Mouse (Mus musculus): ENCODE results near the gene Gm13271. TPM values are rescaled to one million over a fixed set of nuclear protein-coding genes. Genes with fewer than 3 reads are reported as not detected.
A peak's percentile ranks its signal among the peaks of the same experiment; 100 is the strongest.
"Not testable (repeated sequence)": the region's sequence is repeated elsewhere in the genome, so short reads cannot be mapped to it uniquely, and the experiment has no call there.

The Gm13271 gene
- not detected in 2 replicates for polyA plus RNA-seq (2016; fragmentation: Nextera tagmentation; extraction: Ambion mirVana)

- not testable (repeated sequence) for ATAC-seq; H3K27ac ChIP-seq; H3K4me3 ChIP-seq; H3K9ac ChIP-seq; H3K4me1 ChIP-seq; H3K4me2 ChIP-seq; H3K9me3 ChIP-seq (replicated peaks); H3K27me3 ChIP-seq (replicated peaks); H3K36me3 ChIP-seq
- WGBS (ENCODE audit: insufficient replicate concordance), result 66% methylated on average over 15 of the region's 15 CpGs
Observed at GRCm38 (mm10) chr4:88754818-88755340, at the start of gene Gm13271. TSS of gene Gm13271 (plus strand) at chr4:88754868.

DNA sequence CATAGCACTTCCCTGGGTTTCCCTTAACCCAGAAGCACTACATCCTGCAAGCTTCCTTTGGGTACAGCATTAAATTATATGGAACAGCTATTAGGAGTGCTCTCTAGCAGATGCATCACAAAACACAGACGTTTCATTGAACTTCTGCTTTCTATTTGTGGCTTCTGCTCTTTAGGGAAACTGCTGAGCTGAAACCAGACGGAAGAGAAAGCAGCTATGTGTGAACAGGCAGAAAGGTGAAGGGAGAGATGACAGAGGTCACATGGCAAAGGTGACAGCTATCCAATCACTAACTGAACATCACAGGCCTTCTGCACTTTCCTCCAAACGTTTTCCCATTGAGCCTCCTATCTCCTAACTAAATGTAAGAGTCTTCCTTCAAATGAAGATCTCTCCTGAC, 48.7 kb upstream of the Gm13271 start:
- no peak overlapping the region for H3K27ac ChIP-seq
- no peak for ATAC-seq
- no peaks in the 10 kb centered on the region for H3K4me1 ChIP-seq
- no peaks in the 10 kb centered on the region for H3K36me3 ChIP-seq
- H3K9ac ChIP-seq, result no peak overlapping the region
- WGBS (ENCODE audit: insufficient replicate concordance), result 9% methylated on average over 3 of the region's 3 CpGs
- H3K4me3 ChIP-seq, result no peak overlapping the region
- H3K27me3 ChIP-seq (replicated peaks), result no peaks in the 10 kb centered on the region
- no peak overlapping the region for H3K4me2 ChIP-seq
- no peaks in the 10 kb centered on the region for H3K9me3 ChIP-seq (replicated peaks)

- Histone ChIP-seq H3K27me3 (replicated peaks) (no peaks in the 10 kb centered on the region), H3K27ac (no peak overlapping the region), H3K4me1 (no peaks in the 10 kb centered on the region), H3K9ac (no peak overlapping the region), H3K9me3 (replicated peaks) (no peaks in the 10 kb centered on the region), H3K4me2 (no peak overlapping the region), H3K36me3 (no peaks in the 10 kb centered on the region), H3K4me3 (no peak overlapping the region)
- WGBS (ENCODE audit: insufficient replicate concordance), result 86% methylated on average over 1 of the region's 1 CpGs
- no peak for ATAC-seq
Observed at GRCm38 (mm10) chr4:88707128-88707826, 47.4 kb upstream of the Gm13271 start.

GRCm38 (mm10) chr4:88714281-88714680, 40.4 kb upstream of the Gm13271 start:
- no peaks in the 10 kb centered on the region for H3K9me3 ChIP-seq (replicated peaks)
- no peaks in the 10 kb centered on the region for H3K27me3 ChIP-seq (replicated peaks)
- no peak overlapping the region for H3K27ac ChIP-seq
- peaks cover 13% of the 10 kb centered on the region for H3K4me1 ChIP-seq
- peaks cover 46% of the 10 kb centered on the region for H3K36me3 ChIP-seq
- H3K4me2 ChIP-seq, result no peak overlapping the region
- ATAC-seq, result no peak
- H3K4me3 ChIP-seq, result no peak overlapping the region
- WGBS (ENCODE audit: insufficient replicate concordance), result 61% methylated on average over 1 of the region's 1 CpGs
- H3K9ac ChIP-seq, result no peak overlapping the region

DNA sequence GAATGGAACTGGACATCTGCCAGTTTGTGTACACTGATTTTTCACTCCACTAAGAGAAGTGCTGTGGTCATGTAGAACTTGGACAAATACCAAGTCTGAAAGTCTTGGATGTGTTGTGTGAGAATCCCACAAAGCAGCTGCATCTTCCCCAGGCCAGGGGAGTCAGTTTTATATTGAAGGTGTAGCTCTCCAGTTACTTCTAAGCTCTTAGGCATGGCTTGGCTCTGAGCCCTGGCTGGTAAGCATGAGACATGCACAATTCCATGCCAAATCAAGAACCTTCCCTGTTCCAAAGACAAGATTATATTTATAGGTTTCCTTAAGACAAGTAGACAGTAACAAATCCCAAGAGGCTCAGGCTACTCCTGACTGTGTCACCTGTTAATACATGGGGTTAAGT, 39.6 kb upstream of the Gm13271 start:
- Histone ChIP-seq H3K9ac (no peak overlapping the region), H3K27me3 (replicated peaks) (no peaks in the 10 kb centered on the region), H3K9me3 (replicated peaks) (no peaks in the 10 kb centered on the region), H3K4me1 (peaks cover 18% of the 10 kb centered on the region), H3K27ac (no peak overlapping the region), H3K36me3 (peaks cover 48% of the 10 kb centered on the region), H3K4me3 (no peak overlapping the region), H3K4me2 (no peak overlapping the region)
- ATAC-seq, result no peak

GRCm38 (mm10) chr4:88718715-88719114, 36.0 kb upstream of the Gm13271 start:
- Histone ChIP-seq H3K9me3 (replicated peaks) (no peaks in the 10 kb centered on the region), H3K27me3 (replicated peaks) (no peaks in the 10 kb centered on the region), H3K4me2 (peak overlapping the region; percentile 48), H3K4me3 (peak overlapping the region; percentile 19), H3K9ac (no peak overlapping the region), H3K36me3 (peaks cover 51% of the 10 kb centered on the region), H3K27ac (no peak overlapping the region), H3K4me1 (peaks cover 34% of the 10 kb centered on the region)
- WGBS (ENCODE audit: insufficient replicate concordance), result 70% methylated on average over 1 of the region's 1 CpGs
- ATAC-seq, result no peak

DNA sequence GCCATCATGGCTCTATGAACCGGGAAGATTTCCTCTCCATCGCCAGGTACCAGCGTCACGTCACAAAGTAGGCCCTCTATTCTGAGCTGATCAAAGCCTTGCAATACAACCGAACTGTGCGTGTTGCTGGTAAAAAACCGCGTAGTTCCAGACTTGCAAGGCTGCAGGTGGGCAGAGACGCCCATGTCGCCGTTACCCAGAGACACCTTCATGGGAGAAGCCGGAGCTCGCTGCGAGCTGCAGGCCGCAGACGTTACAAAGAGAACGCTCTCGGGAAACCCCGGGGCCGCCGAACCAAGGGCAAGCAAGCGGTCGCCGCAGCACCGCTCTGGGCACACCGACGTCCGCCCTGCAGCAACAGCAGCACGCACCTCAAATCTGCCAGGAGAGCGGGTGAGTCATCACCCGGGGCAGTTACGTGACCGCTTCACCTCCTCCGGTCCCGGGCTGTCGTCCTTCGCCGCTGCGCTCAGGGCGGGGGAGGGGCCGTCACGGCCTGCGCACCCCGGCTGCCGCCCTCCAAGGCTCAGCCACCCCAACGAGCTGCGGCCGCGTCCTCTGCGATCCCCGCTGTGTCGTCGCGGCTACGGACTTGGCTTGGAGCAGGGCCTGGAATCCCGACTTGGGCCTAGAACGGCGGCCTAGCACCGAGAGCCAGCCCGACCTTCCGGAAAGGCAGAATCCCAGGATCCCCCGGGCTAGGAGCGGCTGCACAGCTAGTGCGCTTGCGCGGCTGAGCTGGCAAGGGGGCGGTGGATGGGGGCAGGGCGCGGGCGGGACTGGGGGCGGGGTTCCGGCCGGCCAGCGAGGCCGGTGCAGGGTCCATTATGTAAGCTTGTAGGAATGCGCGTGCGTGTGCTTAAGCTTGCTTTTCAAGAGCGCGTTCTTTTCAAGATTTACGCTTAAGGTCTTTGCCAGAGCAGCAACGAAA, 32.6 kb upstream of the Gm13271 start, which contains the start of the genes Gm26566 and Klhl9:
Gm26566 (plus strand) TSS at position 15 of the 931 bp plus-strand sequence.
Klhl9 (minus strand) TSS at position 675 of the 931 bp plus-strand sequence.
- Histone ChIP-seq H3K9me3 (replicated peaks) (no peaks in the 10 kb centered on the region), H3K4me1 (peaks cover 38% of the 10 kb centered on the region), H3K4me2 (peak within 1 kb of the TSS; percentile 86), H3K9ac (peak within 1 kb of the TSS; percentile 91), H3K4me3 (peak within 1 kb of the TSS; percentile 92), H3K27ac (peak within 1 kb of the TSS; percentile 95), H3K36me3 (peaks cover 25% of the 10 kb centered on the region), H3K27me3 (replicated peaks) (no peaks in the 10 kb centered on the region)
- ATAC-seq, result peak; percentile 97
- WGBS (ENCODE audit: insufficient replicate concordance), result 1% methylated on average over 82 of the region's 82 CpGs

- 65% methylated on average over 8 of the region's 8 CpGs for WGBS (ENCODE audit: insufficient replicate concordance)
- no peak overlapping the region for H3K27ac ChIP-seq
- no peak overlapping the region for H3K4me2 ChIP-seq
Observed at GRCm38 (mm10) chr4:88723497-88724090, 31.1 kb upstream of the Gm13271 start.

GRCm38 (mm10) chr4:88726727-88727126, 27.9 kb upstream of the Gm13271 start:
- WGBS (ENCODE audit: insufficient replicate concordance), result 31% methylated on average over 6 of the region's 6 CpGs
- Histone ChIP-seq H3K9ac (no peak overlapping the region), H3K9me3 (replicated peaks) (no peaks in the 10 kb centered on the region), H3K27me3 (replicated peaks) (no peaks in the 10 kb centered on the region), H3K4me2 (peak overlapping the region; percentile 22; the same call in 1 of the 2 replicates), H3K4me3 (no peak overlapping the region), H3K36me3 (no peaks in the 10 kb centered on the region), H3K4me1 (0 out of 2 replicates have a peak, but pooled peaks cover 7% of the 10 kb centered on the region), H3K27ac (0 out of 2 replicates have a peak overlapping the region, but pooled peaks have one; percentile 16)
- ATAC-seq, result no peak

More at GRCm38 (mm10) chr4:88723497-88724090, 31.1 kb upstream of the Gm13271 start:
- no peak for ATAC-seq
- Histone ChIP-seq H3K4me1 (peaks cover 32% of the 10 kb centered on the region), H3K9ac (no peak overlapping the region), H3K36me3 (peaks cover 16% of the 10 kb centered on the region), H3K9me3 (replicated peaks) (no peaks in the 10 kb centered on the region), H3K27me3 (replicated peaks) (no peaks in the 10 kb centered on the region), H3K4me3 (no peak overlapping the region)

DNA sequence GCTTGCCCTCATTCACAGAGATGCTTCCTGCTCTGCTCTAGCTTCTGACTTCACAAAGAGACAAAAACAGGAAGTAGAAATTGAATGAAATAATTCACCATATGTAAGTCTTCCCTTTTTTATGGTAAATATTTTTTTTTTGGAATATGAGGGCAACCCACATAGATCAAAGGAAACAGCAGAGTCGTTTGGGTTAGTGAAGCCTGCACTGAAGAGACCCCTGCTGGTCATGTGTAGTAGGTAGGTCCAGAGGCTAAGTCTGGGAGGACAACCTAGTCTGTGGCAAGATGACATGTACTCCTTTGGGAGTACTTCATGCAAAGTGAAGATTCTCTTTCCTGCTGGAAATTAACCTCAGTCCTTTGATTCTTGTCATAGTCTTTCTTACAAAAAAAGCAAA, 27.3 kb upstream of the Gm13271 start:
- H3K4me3 ChIP-seq, result no peak overlapping the region
- H3K4me1 ChIP-seq, result 0 out of 2 replicates have a peak, but pooled peaks cover 7% of the 10 kb centered on the region
- H3K9me3 ChIP-seq (replicated peaks), result no peaks in the 10 kb centered on the region
- no peak overlapping the region for H3K27ac ChIP-seq
- 0% methylated on average over 1 of the region's 1 CpGs for WGBS (ENCODE audit: insufficient replicate concordance)
- no peak overlapping the region for H3K9ac ChIP-seq
- no peaks in the 10 kb centered on the region for H3K27me3 ChIP-seq (replicated peaks)
- peak overlapping the region; percentile 22; the same call in 1 of the 2 replicates for H3K4me2 ChIP-seq
- ATAC-seq, result no peak
- H3K36me3 ChIP-seq, result no peaks in the 10 kb centered on the region

DNA sequence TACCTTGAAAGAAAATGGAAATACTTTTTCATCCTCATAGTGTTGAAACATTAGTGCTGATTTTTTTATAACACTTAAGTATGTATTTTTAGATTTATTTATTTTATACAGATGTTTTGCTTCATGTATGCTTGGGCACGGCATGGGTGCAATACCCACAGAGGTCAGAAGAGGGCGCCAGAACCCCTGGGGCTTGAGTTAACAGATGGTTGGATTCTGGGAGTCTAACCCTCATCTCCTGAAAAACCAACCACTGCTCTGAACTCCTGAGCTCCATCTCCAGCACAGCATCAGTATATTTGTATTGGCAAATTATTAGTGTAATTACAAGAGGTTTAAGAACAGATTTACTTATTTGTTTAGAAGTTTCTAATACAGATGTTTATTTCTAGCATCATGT, 16.2 kb upstream of the Gm13271 start:
- Histone ChIP-seq H3K36me3 (no peaks in the 10 kb centered on the region), H3K4me3 (no peak overlapping the region), H3K4me1 (no peaks in the 10 kb centered on the region), H3K27ac (no peak overlapping the region), H3K9me3 (replicated peaks) (no peaks in the 10 kb centered on the region), H3K27me3 (replicated peaks) (peaks cover 5% of the 10 kb centered on the region), H3K9ac (no peak overlapping the region), H3K4me2 (no peak overlapping the region)
- ATAC-seq, result no peak
- 3% methylated on average over 2 of the region's 2 CpGs for WGBS (ENCODE audit: insufficient replicate concordance)
